Mouse (Mus musculus): Measurements from ENCODE around the gene Kif21a. TPM values are rescaled to one million over a fixed set of nuclear protein-coding genes. Genes with fewer than 3 reads are reported as not detected.

Gene Kif21a
- polyA plus RNA-seq, 1 experiment from 2014 or later = 51.6 TPM

DNA sequence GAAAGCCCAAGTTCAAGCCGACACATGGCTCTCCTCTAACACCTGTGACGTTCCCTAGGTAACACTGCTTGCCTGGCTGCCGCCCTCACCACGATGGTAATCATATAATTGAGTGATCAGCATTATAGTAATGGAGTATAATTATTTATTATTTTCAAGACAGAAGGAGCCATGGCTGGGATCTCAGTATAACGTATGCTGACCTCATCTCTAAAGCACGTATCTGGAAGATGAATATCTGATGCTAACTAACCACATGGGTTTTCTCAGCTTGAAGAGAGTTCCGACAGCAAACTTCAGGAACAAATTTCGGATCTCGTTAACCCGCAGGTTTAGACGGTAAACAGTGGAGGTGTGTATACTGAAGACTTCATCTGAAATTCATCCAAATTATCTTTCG, 33.4 kb downstream of the Kif21a start:
- no peak for ATAC-seq (ENCODE audit: low FRiP score)
- Histone ChIP-seq H3K4me2 (peak overlapping the region; percentile 56), H3K27ac (0 out of 2 replicates have a peak overlapping the region, but pooled peaks have one; percentile 19), H3K4me1 (replicated peaks) (peaks cover 63% of the 10 kb centered on the region), H3K4me3 (no peak overlapping the region), H3K27me3 (no peaks in the 10 kb centered on the region), H3K9ac (no peak overlapping the region), H3K9me3 (no peaks in the 10 kb centered on the region), H3K36me3 (no peaks in the 10 kb centered on the region)
- WGBS = 45% methylated on average over 12 of the region's 12 CpGs

DNA sequence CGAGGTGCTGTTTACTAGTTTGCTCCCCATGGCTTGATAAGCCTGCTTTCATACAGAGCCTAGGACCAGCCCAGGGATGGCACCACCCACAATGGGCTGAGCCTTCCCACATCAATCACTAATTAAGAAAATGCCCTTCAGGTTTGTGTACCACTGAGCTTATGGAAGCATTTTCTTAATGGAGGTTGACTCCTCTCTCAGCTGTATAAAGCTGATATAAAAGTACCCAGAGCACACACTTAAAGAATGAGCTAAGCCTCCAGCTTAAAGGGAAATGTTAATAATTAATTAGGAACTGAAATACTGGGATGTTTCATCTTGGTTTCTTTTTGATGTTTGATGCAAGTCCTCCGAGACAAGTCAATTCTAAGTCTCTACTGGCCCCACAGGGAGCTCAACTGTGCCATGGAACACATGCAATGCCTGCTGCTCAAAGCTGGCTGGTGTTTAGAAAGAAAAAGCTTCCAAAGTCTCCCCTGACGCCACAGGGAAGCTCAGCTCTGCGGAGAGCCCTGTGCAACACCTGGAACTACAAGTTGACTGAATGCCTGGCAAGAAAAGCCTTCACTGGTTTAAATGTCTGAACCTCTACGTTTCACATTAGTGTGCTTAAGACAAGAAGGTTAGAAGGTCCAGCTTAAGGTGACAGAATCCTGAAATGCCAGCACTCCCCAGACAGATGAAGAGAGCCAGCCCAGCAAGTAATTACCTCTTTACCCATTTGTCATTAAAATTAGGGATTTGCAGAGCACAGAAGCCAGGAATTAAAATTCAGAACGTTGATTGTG, 36.8 kb downstream of the Kif21a start:
- Histone ChIP-seq H3K4me1 (replicated peaks) (peaks cover 68% of the 10 kb centered on the region), H3K4me3 (no peak overlapping the region), H3K9me3 (no peaks in the 10 kb centered on the region), H3K36me3 (no peaks in the 10 kb centered on the region), H3K9ac (peak overlapping the region; percentile 43; the same call in 1 of the 2 replicates), H3K27ac (peak overlapping the region; percentile 77), H3K4me2 (no peak overlapping the region), H3K27me3 (no peaks in the 10 kb centered on the region)
- ATAC-seq (ENCODE audit: low FRiP score) = no peak
- WGBS = 14% methylated on average over 6 of the region's 6 CpGs

DNA sequence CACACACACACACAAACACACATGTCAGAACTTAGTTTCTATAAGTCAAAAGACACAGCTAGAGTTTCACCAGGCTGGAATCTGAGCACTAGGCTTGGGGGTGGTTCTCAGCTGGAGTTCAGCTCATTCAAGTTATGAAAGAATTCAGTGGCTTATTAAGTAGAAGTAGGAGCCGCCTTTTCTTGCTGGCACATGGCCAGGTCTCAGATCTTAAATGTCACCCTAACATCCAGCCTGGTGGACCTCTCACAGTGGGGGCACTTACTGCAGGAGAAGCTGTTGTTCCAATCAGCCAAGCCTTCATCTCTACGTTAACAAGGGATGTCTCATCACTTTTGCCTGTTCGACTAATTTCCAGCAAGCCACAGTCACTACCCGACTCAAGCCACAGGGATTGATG, 39.5 kb downstream of the Kif21a start:
- Histone ChIP-seq H3K4me1 (replicated peaks) (peaks cover 46% of the 10 kb centered on the region), H3K27me3 (no peaks in the 10 kb centered on the region), H3K4me3 (no peak overlapping the region), H3K27ac (peak overlapping the region; percentile 62; the same call in 1 of the 2 replicates), H3K9ac (no peak overlapping the region), H3K9me3 (no peaks in the 10 kb centered on the region), H3K4me2 (no peak overlapping the region), H3K36me3 (no peaks in the 10 kb centered on the region)
- no peak for ATAC-seq (ENCODE audit: low FRiP score)
- WGBS = 33% methylated on average over 4 of the region's 4 CpGs

DNA sequence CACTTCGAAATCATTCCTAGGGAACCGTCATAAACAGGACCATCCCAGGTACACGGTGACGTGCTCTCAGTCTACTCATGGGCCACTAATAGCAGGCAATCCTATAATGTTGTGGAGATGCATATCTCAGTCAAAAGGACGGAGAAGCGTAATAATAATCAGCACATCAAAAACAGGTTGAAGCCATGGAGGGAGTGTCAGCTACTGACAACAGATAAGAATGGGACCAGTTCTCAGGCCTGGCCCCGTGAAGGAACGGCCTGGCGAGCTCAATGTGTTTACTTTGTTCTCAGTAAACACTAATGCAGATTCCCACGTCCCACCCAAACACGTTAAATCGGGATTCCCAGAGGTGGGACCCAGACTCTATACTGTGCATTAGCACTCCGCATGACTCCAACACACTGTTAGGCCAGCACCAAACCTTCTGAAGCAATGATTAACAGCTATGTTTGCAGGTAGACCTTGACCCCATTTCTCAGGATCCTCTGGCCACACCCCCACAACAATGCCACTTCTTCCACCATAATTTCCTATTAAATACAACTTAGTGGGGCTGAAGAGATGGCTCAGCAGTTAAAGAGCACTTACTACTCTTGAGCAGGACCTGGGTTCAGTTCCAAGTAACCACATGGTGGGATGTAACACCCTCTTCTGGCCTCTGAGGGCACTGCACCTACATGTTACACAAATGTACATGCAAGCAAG, 42.5 kb downstream of the Kif21a start:
- 86% methylated on average over 13 of the region's 13 CpGs for WGBS
- H3K4me1 ChIP-seq (replicated peaks) = peaks cover 34% of the 10 kb centered on the region
- no peak overlapping the region for H3K4me2 ChIP-seq
- H3K27me3 ChIP-seq = no peaks in the 10 kb centered on the region
- H3K9ac ChIP-seq = no peak overlapping the region
- no peaks in the 10 kb centered on the region for H3K9me3 ChIP-seq
- H3K27ac ChIP-seq = no peak overlapping the region
- no peaks in the 10 kb centered on the region for H3K36me3 ChIP-seq
- no peak for ATAC-seq (ENCODE audit: low FRiP score)
- H3K4me3 ChIP-seq = no peak overlapping the region

DNA sequence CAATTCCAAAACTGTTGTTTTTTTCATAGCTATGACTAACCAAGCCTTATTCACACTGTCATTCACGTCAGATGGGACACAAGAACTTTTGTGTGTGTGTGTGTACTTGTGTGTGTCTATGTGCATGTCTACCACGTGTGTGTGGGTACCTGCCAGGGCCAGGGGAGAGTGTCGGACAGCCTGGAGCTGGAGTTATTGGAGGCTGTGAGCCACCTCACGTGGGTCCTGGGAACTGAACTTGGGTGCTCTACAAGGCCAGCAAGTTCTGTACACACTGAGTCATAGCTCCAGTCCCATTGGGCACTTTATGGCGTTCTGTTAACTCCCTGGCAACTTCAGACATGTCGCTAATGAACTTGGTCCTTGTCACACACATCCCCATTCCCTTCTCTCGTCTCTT, 45.0 kb downstream of the Kif21a start:
- Histone ChIP-seq H3K9ac (no peak overlapping the region), H3K27ac (no peak overlapping the region), H3K9me3 (no peaks in the 10 kb centered on the region), H3K36me3 (no peaks in the 10 kb centered on the region), H3K27me3 (no peaks in the 10 kb centered on the region), H3K4me3 (no peak overlapping the region), H3K4me1 (replicated peaks) (peaks cover 30% of the 10 kb centered on the region), H3K4me2 (no peak overlapping the region)
- ATAC-seq (ENCODE audit: low FRiP score) = no peak
- 89% methylated on average over 7 of the region's 7 CpGs for WGBS

DNA sequence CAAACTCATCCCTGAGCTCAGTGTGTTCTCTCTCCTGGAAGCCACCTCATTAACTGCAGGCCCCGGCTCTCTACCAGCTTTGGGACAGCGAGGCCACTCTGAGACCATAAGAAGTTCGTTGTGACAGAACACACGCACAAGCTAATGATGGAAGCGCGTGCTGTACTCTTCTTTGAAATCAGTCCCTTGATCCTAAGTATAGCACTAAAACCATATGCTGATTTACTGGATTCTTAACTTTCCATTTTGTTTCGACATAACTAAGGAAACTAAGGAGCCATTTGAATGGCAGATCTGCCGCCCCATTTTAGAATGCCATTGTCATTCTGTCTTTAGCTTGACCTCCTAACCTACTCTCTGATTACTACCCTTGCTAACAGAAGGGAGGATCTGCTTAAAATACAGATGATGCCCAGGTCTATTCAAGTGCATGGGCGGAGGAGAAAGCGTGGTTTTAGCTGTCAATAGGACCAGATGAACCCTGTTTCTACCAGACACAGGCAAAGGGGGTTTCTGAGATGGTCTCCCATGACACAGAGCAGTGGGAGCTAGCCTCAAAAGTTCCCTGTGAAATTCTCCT, 48.6 kb downstream of the Kif21a start:
- Histone ChIP-seq H3K4me3 (no peak overlapping the region), H3K9me3 (no peaks in the 10 kb centered on the region), H3K9ac (no peak overlapping the region), H3K4me1 (replicated peaks) (peaks cover 31% of the 10 kb centered on the region), H3K27ac (no peak overlapping the region), H3K27me3 (no peaks in the 10 kb centered on the region), H3K4me2 (no peak overlapping the region), H3K36me3 (peaks cover 5% of the 10 kb centered on the region)
- WGBS = 40% methylated on average over 10 of the region's 10 CpGs
- ATAC-seq (ENCODE audit: low FRiP score) = no peak

DNA sequence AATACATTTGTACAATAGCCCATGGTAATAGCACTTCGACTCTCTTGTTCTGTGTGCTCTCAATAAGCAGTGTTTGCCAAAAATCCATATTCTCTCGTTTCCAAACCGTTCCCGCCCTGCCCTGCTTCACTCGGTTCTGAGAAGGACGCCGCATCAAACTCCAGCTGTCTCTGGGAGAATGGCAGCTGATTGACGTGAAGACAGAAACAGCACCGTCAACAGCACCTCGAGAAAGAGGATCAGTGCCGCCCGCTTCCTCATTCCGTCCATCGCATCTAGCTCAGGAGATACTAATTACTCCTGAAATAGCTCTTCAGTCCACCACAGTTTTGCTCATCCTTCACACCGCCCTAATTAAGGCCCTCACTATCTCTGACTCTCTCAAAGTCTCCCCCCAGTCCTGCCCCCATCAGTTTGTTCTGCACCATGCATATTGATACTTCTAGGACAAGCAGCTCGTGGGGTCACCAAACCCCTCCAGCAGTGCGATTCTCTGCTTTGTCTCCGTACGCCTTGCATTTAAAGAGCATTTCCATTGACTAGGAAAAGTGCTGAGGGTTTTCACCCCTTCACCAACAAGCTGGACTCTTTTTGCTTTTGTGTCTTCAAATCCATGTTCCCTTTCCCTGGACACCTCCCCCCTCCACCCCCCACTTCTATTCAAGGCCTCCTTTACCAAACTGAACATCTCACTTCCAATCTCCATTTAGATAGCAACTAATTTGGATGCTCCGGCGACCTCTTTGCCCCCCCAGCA, 49.3 kb downstream of the Kif21a start:
- H3K4me2 ChIP-seq = peak overlapping the region; percentile 9
- H3K4me3 ChIP-seq = no peak overlapping the region
- H3K9ac ChIP-seq = no peak overlapping the region
- H3K9me3 ChIP-seq = no peaks in the 10 kb centered on the region
- no peak for ATAC-seq (ENCODE audit: low FRiP score)
- no peaks in the 10 kb centered on the region for H3K27me3 ChIP-seq
- H3K36me3 ChIP-seq = peaks cover 5% of the 10 kb centered on the region
- H3K4me1 ChIP-seq (replicated peaks) = peaks cover 31% of the 10 kb centered on the region
- H3K27ac ChIP-seq = no peak overlapping the region
- WGBS = 54% methylated on average over 21 of the region's 21 CpGs

DNA sequence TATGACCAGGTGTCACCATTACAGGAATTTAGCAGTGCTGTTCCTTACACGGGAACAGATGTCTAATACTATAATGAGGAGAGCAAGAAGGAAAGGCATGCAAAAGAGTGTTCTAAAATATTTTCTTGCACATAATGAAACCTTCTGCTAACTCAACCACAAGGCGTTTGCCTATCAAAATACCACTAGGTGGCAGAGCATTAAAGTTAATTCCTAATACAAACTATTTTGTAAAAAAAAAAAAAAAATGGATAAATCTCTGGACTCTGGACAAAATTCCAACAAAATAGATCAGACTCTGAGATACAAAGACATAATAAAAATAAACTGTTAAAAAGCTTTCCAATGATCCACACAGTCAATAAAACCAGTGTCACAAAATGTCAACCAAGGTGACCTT, 56.9 kb downstream of the Kif21a start:
- H3K27ac ChIP-seq = no peak overlapping the region
- 73% methylated on average over 2 of the region's 2 CpGs for WGBS
- H3K4me2 ChIP-seq = no peak overlapping the region
- H3K9me3 ChIP-seq = no peaks in the 10 kb centered on the region
- H3K36me3 ChIP-seq = peaks cover 48% of the 10 kb centered on the region
- H3K4me1 ChIP-seq (replicated peaks) = no peaks in the 10 kb centered on the region
- H3K4me3 ChIP-seq = no peak overlapping the region
- ATAC-seq (ENCODE audit: low FRiP score) = no peak
- H3K9ac ChIP-seq = no peak overlapping the region
- no peaks in the 10 kb centered on the region for H3K27me3 ChIP-seq

DNA sequence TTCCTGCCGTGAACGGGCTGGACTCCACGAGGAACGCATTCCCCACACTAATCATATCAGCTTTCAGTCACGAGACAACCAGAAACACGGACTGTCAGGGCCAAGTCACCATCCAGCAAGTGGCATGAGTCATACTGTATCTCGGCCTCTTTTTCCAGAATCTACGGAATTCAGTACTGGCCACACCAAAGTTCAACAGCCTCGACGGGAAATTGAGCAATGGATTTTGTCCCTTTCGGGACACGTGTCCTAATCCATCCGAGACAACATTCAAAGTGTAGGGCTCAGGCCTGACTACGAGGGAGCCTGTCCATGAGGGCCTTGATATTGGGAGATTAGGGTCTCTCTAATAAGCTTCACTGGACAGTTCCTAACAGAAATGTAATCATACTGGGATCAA, 57.4 kb downstream of the Kif21a start:
- H3K4me1 ChIP-seq (replicated peaks) = no peaks in the 10 kb centered on the region
- H3K9ac ChIP-seq = no peak overlapping the region
- H3K4me2 ChIP-seq = no peak overlapping the region
- H3K27ac ChIP-seq = no peak overlapping the region
- no peaks in the 10 kb centered on the region for H3K9me3 ChIP-seq
- H3K27me3 ChIP-seq = no peaks in the 10 kb centered on the region
- no peak for ATAC-seq (ENCODE audit: low FRiP score)
- H3K4me3 ChIP-seq = no peak overlapping the region
- 90% methylated on average over 14 of the region's 14 CpGs for WGBS
- H3K36me3 ChIP-seq = peaks cover 48% of the 10 kb centered on the region

DNA sequence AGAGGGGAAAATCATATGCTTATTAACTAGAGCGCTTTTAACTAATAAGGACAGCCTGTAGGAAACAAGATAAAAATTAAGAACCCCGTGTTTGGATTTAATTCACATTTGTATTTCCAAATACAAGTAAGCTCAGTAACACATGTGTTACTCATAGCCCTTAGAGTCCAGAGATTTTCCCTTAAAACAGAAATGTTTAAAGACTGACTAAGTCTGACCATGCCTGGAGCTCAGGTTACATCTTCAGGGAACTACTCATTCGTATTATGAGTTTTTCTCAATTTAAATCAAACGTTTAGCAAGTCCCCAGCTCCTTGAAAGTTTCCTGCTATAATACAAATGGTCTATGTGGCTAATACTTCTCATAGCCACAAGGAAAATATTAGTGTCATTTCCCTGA, 57.9 kb downstream of the Kif21a start:
- no peaks in the 10 kb centered on the region for H3K27me3 ChIP-seq
- no peak for ATAC-seq (ENCODE audit: low FRiP score)
- no peaks in the 10 kb centered on the region for H3K4me1 ChIP-seq (replicated peaks)
- no peak overlapping the region for H3K9ac ChIP-seq
- 84% methylated on average over 4 of the region's 4 CpGs for WGBS
- H3K9me3 ChIP-seq = no peaks in the 10 kb centered on the region
- H3K4me2 ChIP-seq = no peak overlapping the region
- H3K4me3 ChIP-seq = no peak overlapping the region
- no peak overlapping the region for H3K27ac ChIP-seq
- peaks cover 47% of the 10 kb centered on the region for H3K36me3 ChIP-seq

DNA sequence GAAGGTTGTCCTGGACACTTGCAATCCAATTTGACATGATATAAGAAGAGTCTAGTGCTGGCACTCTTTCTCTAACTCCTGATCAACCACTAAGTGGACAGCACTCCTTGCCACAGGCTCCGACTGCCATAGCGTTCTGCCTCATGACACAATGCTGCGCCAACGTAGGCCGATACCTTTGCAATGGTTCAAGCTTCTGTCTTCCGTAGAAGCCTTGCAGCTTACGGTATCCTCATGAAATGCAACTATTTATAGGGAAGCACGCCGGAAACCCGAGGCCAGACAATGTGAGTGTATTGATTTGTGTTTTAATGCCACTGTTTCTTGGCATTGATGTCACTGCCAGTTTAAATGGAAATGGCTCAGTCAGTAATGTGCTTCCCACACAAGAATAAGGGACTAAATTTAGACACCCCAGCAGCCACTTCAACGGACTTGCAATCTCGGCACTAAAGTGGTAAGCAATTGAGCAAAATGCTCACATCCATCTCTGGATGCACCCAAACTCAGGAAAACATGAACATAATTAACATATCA, 62.0 kb downstream of the Kif21a start:
- peaks cover 58% of the 10 kb centered on the region for H3K36me3 ChIP-seq

DNA sequence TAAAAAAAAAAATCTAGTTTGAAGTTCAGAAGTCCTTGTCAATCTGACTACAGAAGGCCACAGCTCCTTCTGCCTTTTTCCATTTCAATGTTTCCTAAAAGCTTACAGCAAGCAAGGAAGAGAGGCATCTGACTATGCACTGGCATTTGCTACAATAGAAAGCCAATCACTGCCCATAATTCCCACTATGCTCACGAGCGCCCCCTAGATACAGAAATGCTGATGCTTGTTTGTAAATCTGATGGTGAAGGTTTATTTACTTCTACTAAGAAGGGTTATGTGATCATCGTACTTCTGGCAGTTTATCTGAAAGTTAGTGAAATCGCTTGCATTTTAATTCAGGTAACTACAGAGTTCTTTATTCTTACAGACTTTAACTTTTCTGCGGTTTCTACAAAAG, 73.8 kb downstream of the Kif21a start:
- H3K36me3 ChIP-seq = peaks cover 48% of the 10 kb centered on the region
- no peaks in the 10 kb centered on the region for H3K27me3 ChIP-seq
- no peak for ATAC-seq (ENCODE audit: low FRiP score)
- H3K4me1 ChIP-seq (replicated peaks) = peaks cover 14% of the 10 kb centered on the region
- H3K4me3 ChIP-seq = no peak overlapping the region
- 73% methylated on average over 5 of the region's 5 CpGs for WGBS
- no peak overlapping the region for H3K4me2 ChIP-seq
- H3K9ac ChIP-seq = no peak overlapping the region
- H3K9me3 ChIP-seq = no peaks in the 10 kb centered on the region
- H3K27ac ChIP-seq = no peak overlapping the region

More for the DNA sequence above, 62.0 kb downstream of the Kif21a start:
- Histone ChIP-seq H3K4me2 (no peak overlapping the region), H3K27me3 (no peaks in the 10 kb centered on the region), H3K4me1 (replicated peaks) (no peaks in the 10 kb centered on the region), H3K9me3 (no peaks in the 10 kb centered on the region), H3K9ac (no peak overlapping the region), H3K27ac (no peak overlapping the region), H3K4me3 (no peak overlapping the region)
- ATAC-seq (ENCODE audit: low FRiP score) = no peak
- 92% methylated on average over 12 of the region's 12 CpGs for WGBS

Data from hindbrain, embryonic 13.5 days (tissue).